Mouse (Mus musculus): ENCODE measurements around the gene 4930512M02Rik.
"Not testable (repeated sequence)": the region's sequence is repeated elsewhere in the genome, so short reads cannot be mapped to it uniquely, and the experiment has no call there.

4930512M02Rik gene

GRCm38 (mm10) chr11:11627735-11628134, at the start of gene 4930512M02Rik:
Gene 4930512M02Rik, minus strand, starts transcription at chr11:11627835.
- not testable (repeated sequence) for DNase-seq (ENCODE audit: low spot score in 2 of 2)

GRCm38 (mm10) chr11:11677165-11677564, 49.5 kb upstream of the 4930512M02Rik start:
- DNase-seq (ENCODE audit: low spot score in 2 of 2) = no peak

GRCm38 (mm10) chr11:11676068-11676741, 48.6 kb upstream of the 4930512M02Rik start:
- DNase-seq (ENCODE audit: low spot score in 2 of 2) = no peak

- DNase-seq (ENCODE audit: low spot score in 2 of 2) = no peak
Measured at GRCm38 (mm10) chr11:11675063-11675462, 47.4 kb upstream of the 4930512M02Rik start.

GRCm38 (mm10) chr11:11672974-11673373, 45.3 kb upstream of the 4930512M02Rik start:
- no peak for DNase-seq (ENCODE audit: low spot score in 2 of 2)

GRCm38 (mm10) chr11:11667922-11668290, 40.3 kb upstream of the 4930512M02Rik start:
- no peak for DNase-seq (ENCODE audit: low spot score in 2 of 2)

- DNase-seq (ENCODE audit: low spot score in 2 of 2) = no peak
Measured at GRCm38 (mm10) chr11:11667254-11667921, 39.8 kb upstream of the 4930512M02Rik start.

- no peak for DNase-seq (ENCODE audit: low spot score in 2 of 2)
Measured at GRCm38 (mm10) chr11:11660651-11661050, 33.0 kb upstream of the 4930512M02Rik start.

GRCm38 (mm10) chr11:11658834-11659233, 31.2 kb upstream of the 4930512M02Rik start:
- DNase-seq (ENCODE audit: low spot score in 2 of 2) = no peak

- no peak for DNase-seq (ENCODE audit: low spot score in 2 of 2)
Measured at GRCm38 (mm10) chr11:11657634-11658033, 30.0 kb upstream of the 4930512M02Rik start.

GRCm38 (mm10) chr11:11656995-11657530, 29.4 kb upstream of the 4930512M02Rik start:
- no peak for DNase-seq (ENCODE audit: low spot score in 2 of 2)

- no peak for DNase-seq (ENCODE audit: low spot score in 2 of 2)
Measured at GRCm38 (mm10) chr11:11656388-11656787, 28.8 kb upstream of the 4930512M02Rik start.

GRCm38 (mm10) chr11:11644303-11644702, 16.7 kb upstream of the 4930512M02Rik start:
- no peak for DNase-seq (ENCODE audit: low spot score in 2 of 2)

- DNase-seq (ENCODE audit: low spot score in 2 of 2) = no peak
Measured at GRCm38 (mm10) chr11:11624073-11624705, 3.4 kb downstream of the 4930512M02Rik start.

- DNase-seq (ENCODE audit: low spot score in 2 of 2) = no peak
Measured at GRCm38 (mm10) chr11:11609243-11609642, 18.4 kb downstream of the 4930512M02Rik start.

- no peak for DNase-seq (ENCODE audit: low spot score in 2 of 2)
Measured at GRCm38 (mm10) chr11:11587327-11587726, 40.3 kb downstream of the 4930512M02Rik start.

GRCm38 (mm10) chr11:11586423-11586822, 41.2 kb downstream of the 4930512M02Rik start:
- no peak for DNase-seq (ENCODE audit: low spot score in 2 of 2)

GRCm38 (mm10) chr11:11573691-11574090, 53.9 kb downstream of the 4930512M02Rik start:
- no peak for DNase-seq (ENCODE audit: low spot score in 2 of 2)

GRCm38 (mm10) chr11:11570747-11571146, 56.9 kb downstream of the 4930512M02Rik start:
- DNase-seq (ENCODE audit: low spot score in 2 of 2) = no peak

- no peak for DNase-seq (ENCODE audit: low spot score in 2 of 2)
Measured at GRCm38 (mm10) chr11:11569466-11570132, 58.0 kb downstream of the 4930512M02Rik start.

- no peak for DNase-seq (ENCODE audit: low spot score in 2 of 2)
Measured at GRCm38 (mm10) chr11:11568033-11568432, 59.6 kb downstream of the 4930512M02Rik start.
